9 mouse cellular contexts compared by ENCODE assay signal in genomic region chr5:122056557-122056956, GRCm38 (mm10). TPM values are rescaled to one million over a fixed set of nuclear protein-coding genes. Genes with fewer than 3 reads are reported as not detected.
"Had no signal": no experiment of that assay in that cellular context is flagged by ENCODE, and none has a peak within 500 bp of the region (broad histone marks: within the 10 kb centered on the region; RNA-seq: fewer than 3 reads in every experiment).

No protein-coding gene starts in this region.

- DNase-seq: liver, postnatal 0 days; lung, adult 2 months; lung, postnatal 14 days; lung, postnatal 36 days; thymus, adult 2 months; thymus, postnatal 25 days; thymus, postnatal 4 days had no signal

RNA-seq across cellular contexts. Expression of gene Cux2, which starts 6.7 kb away (rescaled TPM):
- total RNA-seq: monocyte, adult 5-6 weeks had no signal

RNA-seq across cellular contexts. Expression of gene Myl2, which starts 44.2 kb away (rescaled TPM):
- total RNA-seq: megakaryocyte progenitor cell, adult 5-6 weeks; monocyte, adult 5-6 weeks had no signal
